Mouse (Mus musculus) cerebellum, postnatal 10 days (tissue): Measurements from ENCODE around the gene Men1.
"Not testable (repeated sequence)": the region's sequence is repeated elsewhere in the genome, so short reads cannot be mapped to it uniquely, and the experiment has no call there.

Source experiments
- DNase-seq, 2 experiments: peaks; one replicate each; pipeline ENCODE4 v3.0.0; 2021; ENCODE audit warnings: mixed read lengths in 2 of 2

Gene Men1

GRCm38 (mm10) chr19:6305517-6306115, 29.2 kb upstream of the Men1 start:
- DNase-seq, result no peak

- DNase-seq, result peak; percentile 93 to 95
Measured at GRCm38 (mm10) chr19:6306137-6306551, 28.6 kb upstream of the Men1 start, which contains the start of gene Cdc42bpg. TSS of gene Cdc42bpg (plus strand) at chr19:6306456.

- peak; percentile 87 to 91 for DNase-seq
Measured at GRCm38 (mm10) chr19:6306586-6306985, 28.2 kb upstream of the Men1 start.

GRCm38 (mm10) chr19:6307733-6308531, 26.8 kb upstream of the Men1 start:
- peak; percentile 56 to 57 for DNase-seq

GRCm38 (mm10) chr19:6310181-6310580, 24.6 kb upstream of the Men1 start:
- no peak for DNase-seq

GRCm38 (mm10) chr19:6311783-6312182, 23.0 kb upstream of the Men1 start:
- not testable (repeated sequence) for DNase-seq

- no peak for DNase-seq
Measured at GRCm38 (mm10) chr19:6313796-6314195, 21.0 kb upstream of the Men1 start.

GRCm38 (mm10) chr19:6314513-6314912, 20.3 kb upstream of the Men1 start:
- peak; percentile 55 to 57 for DNase-seq

GRCm38 (mm10) chr19:6315573-6315972, 19.2 kb upstream of the Men1 start:
- DNase-seq, result peak; percentile 66 to 71

GRCm38 (mm10) chr19:6318145-6318544, 16.6 kb upstream of the Men1 start:
- DNase-seq, result no peak

- DNase-seq, result no peak
Measured at GRCm38 (mm10) chr19:6321358-6321757, 13.4 kb upstream of the Men1 start.

GRCm38 (mm10) chr19:6321786-6322621, 12.8 kb upstream of the Men1 start:
- DNase-seq, result no peak

GRCm38 (mm10) chr19:6324751-6325150, 10.0 kb upstream of the Men1 start:
- no peak for DNase-seq

- DNase-seq, result no peak
Measured at GRCm38 (mm10) chr19:6331178-6331577, 3.6 kb upstream of the Men1 start.

- DNase-seq, result peak; percentile 82 to 87
Measured at GRCm38 (mm10) chr19:6331719-6332516, 2.9 kb upstream of the Men1 start.

GRCm38 (mm10) chr19:6333761-6334595, 801 bp upstream of the Men1 start:
- no peak for DNase-seq

GRCm38 (mm10) chr19:6335458-6335827, 664 bp downstream of the Men1 start:
- DNase-seq, result peak; percentile 48 to 62

- DNase-seq, result no peak
Measured at GRCm38 (mm10) chr19:6336920-6337319, 2.1 kb downstream of the Men1 start.

- DNase-seq, result no peak
Measured at GRCm38 (mm10) chr19:6338171-6338570, 3.4 kb downstream of the Men1 start.

- no peak for DNase-seq
Measured at GRCm38 (mm10) chr19:6338716-6339115, 3.9 kb downstream of the Men1 start.

GRCm38 (mm10) chr19:6339191-6339590, 4.4 kb downstream of the Men1 start:
- DNase-seq, result no peak
